Mouse (Mus musculus) hindbrain, embryonic 16.5 days (tissue): ENCODE results near the gene Sh3bp1. TPM values are rescaled to one million over a fixed set of nuclear protein-coding genes. Genes with fewer than 3 reads are reported as not detected.

Experiments
- ATAC-seq: fragments of 200-750 bp; cut with Nextera tagmentation; 2 replicates; pipeline ENCODE4 v1.8.0; 2017; ENCODE audit warnings: moderate TSS enrichment, moderate library complexity
- H3K27ac ChIP-seq: fragments of 300-500 bp; sonication (generic); 2 replicates; pipeline ENCODE4 v1.5.1; 2014; ENCODE audit warnings: low read depth, mild to moderate bottlenecking, control low read depth, low read length, moderate library complexity
- H3K27me3 ChIP-seq: fragments of 300-500 bp; sonication (generic); replicated peaks from 2 replicates; pipeline ENCODE4 v1.6.1; 2014; ENCODE audit warnings: low read length; ENCODE audit not compliant: control insufficient read depth, insufficient read depth
- H3K36me3 ChIP-seq: fragments of 300-500 bp; sonication (generic); 2 replicates; pipeline ENCODE4 v1.6.1; 2014; ENCODE audit warnings: mild to moderate bottlenecking, low read length, moderate library complexity, mixed read lengths; ENCODE audit not compliant: control insufficient read depth, insufficient read depth
- H3K4me1 ChIP-seq: fragments of 300-500 bp; sonication (generic); 2 replicates; pipeline ENCODE4 v1.6.1; 2014; ENCODE audit warnings: low read depth, low read length; ENCODE audit not compliant: control insufficient read depth, insufficient read depth
- H3K4me2 ChIP-seq: fragments of 300-500 bp; sonication (generic); 2 replicates; pipeline ENCODE4 v1.6.1; 2014; ENCODE audit warnings: mild to moderate bottlenecking, low read length, control low read depth, moderate library complexity
- H3K4me3 ChIP-seq: fragments of 300-500 bp; sonication (generic); 2 replicates; pipeline ENCODE4 v1.5.1; 2014; ENCODE audit warnings: mild to moderate bottlenecking, low read length, control low read depth, moderate library complexity
- H3K9ac ChIP-seq: fragments of 300-500 bp; sonication (generic); 2 replicates; pipeline ENCODE4 v1.6.1; 2014; ENCODE audit warnings: low read depth, mild to moderate bottlenecking, control low read depth, low read length, moderate library complexity
- H3K9me3 ChIP-seq: fragments of 300-500 bp; sonication (generic); 2 replicates; pipeline ENCODE4 v1.6.1; 2014; ENCODE audit warnings: mild to moderate bottlenecking, low read length, moderate library complexity; ENCODE audit not compliant: control insufficient read depth
- WGBS: fragments of 180-500 bp; shearing (Covaris S2); extraction: QIAGEN DNeasy Blood & Tissue Kit; methylation state at CpG from one replicate; pipeline ENCODE4 v1.1.7; 2014; 5-methylcytosine and 5-hydroxymethylcytosine counted together
- polyA plus RNA-seq: library from polyadenylated mRNA; unstranded; fragments of >200 nt; fragmentation: Nextera tagmentation; extraction: Ambion mirVana; gene quantifications from 2 replicates; pipeline ENCODE4 v1.2.1, GENCODE M21; 2015

Sh3bp1 gene
- polyA plus RNA-seq, 1 experiment from 2014 or later, result 4.5 TPM

GRCm38 (mm10) chr15:78942663-78943062 is 43.1 kb downstream of the Sh3bp1 start:
- Histone ChIP-seq H3K27ac (no peak overlapping the region), H3K4me1 (peaks cover 14% of the 10 kb centered on the region), H3K27me3 (no peaks in the 10 kb centered on the region; the same call in 1 of the 2 replicates), H3K9ac (peak overlapping the region; percentile 36), H3K4me2 (peak overlapping the region; percentile 49), H3K9me3 (no peaks in the 10 kb centered on the region), H3K4me3 (peak overlapping the region; percentile 16), H3K36me3 (peaks cover 14% of the 10 kb centered on the region; the same call in 1 of the 2 replicates)
- peak; percentile 46 for ATAC-seq
- WGBS, result 4% methylated on average over 9 of the region's 9 CpGs

- ATAC-seq, result no peak
- Histone ChIP-seq H3K27me3 (no peaks in the 10 kb centered on the region; the same call in 1 of the 2 replicates), H3K27ac (no peak overlapping the region), H3K4me2 (no peak overlapping the region), H3K9ac (no peak overlapping the region), H3K4me3 (no peak overlapping the region), H3K4me1 (peaks cover 19% of the 10 kb centered on the region), H3K36me3 (0 out of 2 replicates have a peak, but pooled peaks cover 2% of the 10 kb centered on the region), H3K9me3 (no peaks in the 10 kb centered on the region)
- WGBS, result 56% methylated on average over 7 of the region's 7 CpGs
Observed at GRCm38 (mm10) chr15:78946232-78946631, 46.7 kb downstream of the Sh3bp1 start.

- Histone ChIP-seq H3K9me3 (no peaks in the 10 kb centered on the region), H3K27ac (peak within 1 kb of the TSS; percentile 77), H3K9ac (peak within 1 kb of the TSS; percentile 77), H3K27me3 (no peaks in the 10 kb centered on the region; the same call in 1 of the 2 replicates), H3K4me3 (peak within 1 kb of the TSS; percentile 66), H3K4me1 (peaks cover 16% of the 10 kb centered on the region), H3K36me3 (no peaks in the 10 kb centered on the region; the same call in 1 of the 2 replicates), H3K4me2 (peak within 1 kb of the TSS; percentile 57)
- peak; percentile 98 for ATAC-seq
- 1% methylated on average over 24 of the region's 24 CpGs for WGBS
Observed at GRCm38 (mm10) chr15:78947657-78948056, 48.1 kb downstream of the Sh3bp1 start, which contains the start of gene Triobp. TSS of gene Triobp (plus strand) at chr15:78947724.

- Histone ChIP-seq H3K4me2 (peak overlapping the region; percentile 57), H3K27me3 (no peaks in the 10 kb centered on the region; the same call in 1 of the 2 replicates), H3K27ac (peak overlapping the region; percentile 77), H3K9ac (peak overlapping the region; percentile 77), H3K4me3 (peak overlapping the region; percentile 66), H3K9me3 (no peaks in the 10 kb centered on the region), H3K4me1 (peaks cover 13% of the 10 kb centered on the region), H3K36me3 (no peaks in the 10 kb centered on the region; the same call in 1 of the 2 replicates)
- 2% methylated on average over 11 of the region's 11 CpGs for WGBS
- ATAC-seq, result peak; percentile 31
Observed at GRCm38 (mm10) chr15:78948152-78948725, 48.7 kb downstream of the Sh3bp1 start.

GRCm38 (mm10) chr15:78948883-78949282 is 49.3 kb downstream of the Sh3bp1 start:
- Histone ChIP-seq H3K4me3 (peak overlapping the region; percentile 66), H3K4me2 (peak overlapping the region; percentile 57), H3K9ac (no peak overlapping the region), H3K4me1 (peaks cover 13% of the 10 kb centered on the region), H3K36me3 (no peaks in the 10 kb centered on the region; the same call in 1 of the 2 replicates), H3K27me3 (no peaks in the 10 kb centered on the region; the same call in 1 of the 2 replicates), H3K27ac (no peak overlapping the region), H3K9me3 (no peaks in the 10 kb centered on the region)
- WGBS, result 99% methylated on average over 3 of the region's 3 CpGs
- ATAC-seq, result no peak

- Histone ChIP-seq H3K36me3 (peaks cover 14% of the 10 kb centered on the region), H3K27ac (no peak overlapping the region), H3K4me3 (no peak overlapping the region), H3K27me3 (no peaks in the 10 kb centered on the region), H3K9me3 (no peaks in the 10 kb centered on the region), H3K9ac (no peak overlapping the region), H3K4me2 (no peak overlapping the region), H3K4me1 (no peaks in the 10 kb centered on the region)
- WGBS, result 81% methylated on average over 3 of the region's 3 CpGs
- no peak for ATAC-seq
Observed at GRCm38 (mm10) chr15:78955663-78956062, 56.1 kb downstream of the Sh3bp1 start.

GRCm38 (mm10) chr15:78956351-78956750 is 56.8 kb downstream of the Sh3bp1 start:
- no peak for ATAC-seq
- WGBS, result 86% methylated on average over 4 of the region's 4 CpGs
- H3K9me3 ChIP-seq, result no peaks in the 10 kb centered on the region
- H3K27ac ChIP-seq, result no peak overlapping the region
- H3K4me2 ChIP-seq, result no peak overlapping the region
- H3K9ac ChIP-seq, result no peak overlapping the region
- no peaks in the 10 kb centered on the region for H3K4me1 ChIP-seq
- H3K27me3 ChIP-seq, result no peaks in the 10 kb centered on the region
- no peak overlapping the region for H3K4me3 ChIP-seq
- H3K36me3 ChIP-seq, result peaks cover 18% of the 10 kb centered on the region

GRCm38 (mm10) chr15:78957021-78957420 is 57.5 kb downstream of the Sh3bp1 start:
- H3K4me3 ChIP-seq, result no peak overlapping the region
- H3K9ac ChIP-seq, result no peak overlapping the region
- WGBS, result 75% methylated on average over 15 of the region's 15 CpGs
- no peaks in the 10 kb centered on the region for H3K4me1 ChIP-seq
- no peaks in the 10 kb centered on the region for H3K9me3 ChIP-seq
- ATAC-seq, result no peak
- no peak overlapping the region for H3K27ac ChIP-seq
- no peak overlapping the region for H3K4me2 ChIP-seq
- H3K36me3 ChIP-seq, result peaks cover 18% of the 10 kb centered on the region
- H3K27me3 ChIP-seq, result no peaks in the 10 kb centered on the region

GRCm38 (mm10) chr15:78959537-78959936 is 60.0 kb downstream of the Sh3bp1 start:
- H3K4me2 ChIP-seq, result no peak overlapping the region
- WGBS, result 91% methylated on average over 11 of the region's 11 CpGs
- H3K9me3 ChIP-seq, result no peaks in the 10 kb centered on the region
- H3K9ac ChIP-seq, result no peak overlapping the region
- ATAC-seq, result no peak
- H3K36me3 ChIP-seq, result peaks cover 21% of the 10 kb centered on the region
- H3K27ac ChIP-seq, result no peak overlapping the region
- no peak overlapping the region for H3K4me3 ChIP-seq
- no peaks in the 10 kb centered on the region for H3K27me3 ChIP-seq
- H3K4me1 ChIP-seq, result no peaks in the 10 kb centered on the region; the same call in 1 of the 2 replicates
